Mouse (Mus musculus) liver, embryonic 13.5 days (tissue): ENCODE measurements around the gene Lzts3. TPM values are rescaled to one million over a fixed set of nuclear protein-coding genes. Genes with fewer than 3 reads are reported as not detected.

Experiments used
- polyA plus RNA-seq: library from polyadenylated mRNA; unstranded; fragments of >200 nt; fragmentation: Nextera tagmentation; extraction: Ambion mirVana; gene quantifications from 2 replicates; pipeline ENCODE4 v1.2.1, GENCODE M21; 2015

Lzts3 gene
- polyA plus RNA-seq, 1 experiment from 2014 or later = 0.95 TPM

Other genes with a start within 250 kb of the Lzts3 start
- 5.3 and 7.2 TPM in 2 replicates for gene Cpxm1, start 245.2 kb downstream of the Lzts3 start, polyA plus RNA-seq
- gene Gm28372, start 237.6 kb downstream of the Lzts3 start, polyA plus RNA-seq = not detected in 2 replicates
- gene 1700020A23Rik, start 237.5 kb downstream of the Lzts3 start, polyA plus RNA-seq = not detected in 2 replicates
- gene Tmem239, start 236.3 kb downstream of the Lzts3 start, polyA plus RNA-seq = not detected in 2 replicates
- 46.0 and 47.3 TPM in 2 replicates for gene Vps16, start 218.5 kb downstream of the Lzts3 start, polyA plus RNA-seq
- 3.5 and 3.8 TPM in 2 replicates for gene Pced1a, start 218.1 kb downstream of the Lzts3 start, polyA plus RNA-seq
- gene Ptpra, start 192.5 kb downstream of the Lzts3 start, polyA plus RNA-seq = 29.9 and 34.8 TPM in 2 replicates
- 65.7 and 68.3 TPM in 2 replicates for gene Mrps26, start 79.1 kb downstream of the Lzts3 start, polyA plus RNA-seq
- gene Oxt, start 66.6 kb downstream of the Lzts3 start, polyA plus RNA-seq = not detected in 2 replicates
- gene Avp, start 60.2 kb downstream of the Lzts3 start, polyA plus RNA-seq = not detected in 2 replicates
- gene Fastkd5, start 12.8 kb downstream of the Lzts3 start, polyA plus RNA-seq = 12.0 and 16.8 TPM in 2 replicates
- gene Ubox5, start 12.8 kb downstream of the Lzts3 start, polyA plus RNA-seq = 6.2 and 6.5 TPM in 2 replicates
- 41.7 and 43.6 TPM in 2 replicates for gene Ddrgk1, start 21.9 kb upstream of the Lzts3 start, polyA plus RNA-seq
- gene Itpa, start 24.8 kb upstream of the Lzts3 start, polyA plus RNA-seq = 66.5 and 78.5 TPM in 2 replicates
- 0.07 and 0.14 TPM in 2 replicates for gene Slc4a11, start 54.7 kb upstream of the Lzts3 start, polyA plus RNA-seq